Mouse (Mus musculus) kidney, adult 8-10 months (tissue): ENCODE measurements at regions not wholly inside any gene's neighbourhood (a gene's known extent, or its start where the extent isn't known, plus 50 kb on each side); places are given as distances from the start of the nearest gene placed in this dataset.
A peak's percentile ranks its signal among the peaks of the same experiment; 100 is the strongest.

Source experiments
- DNase-seq, 2 experiments: peaks; one replicate each; pipeline ENCODE4 v3.0.0; 2022

DNA sequence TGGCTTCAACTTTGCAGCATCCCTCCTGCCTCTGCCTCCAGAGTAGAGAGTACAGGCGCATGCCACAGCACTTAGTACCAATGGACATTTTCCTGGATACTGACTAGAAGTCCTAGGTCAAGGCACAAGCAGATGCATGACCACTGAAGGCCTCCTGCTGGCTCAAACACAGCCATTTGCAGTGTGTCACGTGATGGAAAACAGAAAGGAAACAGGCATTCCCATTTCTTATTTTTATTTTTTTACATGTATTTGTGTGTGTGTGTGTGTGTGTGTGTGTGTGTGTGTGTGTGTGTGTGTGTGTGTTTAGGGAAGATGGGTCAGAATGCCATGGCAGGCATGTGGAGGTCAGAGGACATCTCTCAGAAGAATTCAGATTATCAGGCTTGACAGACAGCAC, 65.6 kb downstream of the Thap12 start:
- DNase-seq = no peak

- DNase-seq = no peak
Observed at GRCm38 (mm10) chr7:98769111-98769734, 65.7 kb upstream of the Wnt11 start.

- DNase-seq = no peak
Observed at GRCm38 (mm10) chr7:98770257-98770890, 64.5 kb upstream of the Wnt11 start.

GRCm38 (mm10) chr7:98771134-98771775, 63.7 kb upstream of the Wnt11 start:
- no peak for DNase-seq

DNA sequence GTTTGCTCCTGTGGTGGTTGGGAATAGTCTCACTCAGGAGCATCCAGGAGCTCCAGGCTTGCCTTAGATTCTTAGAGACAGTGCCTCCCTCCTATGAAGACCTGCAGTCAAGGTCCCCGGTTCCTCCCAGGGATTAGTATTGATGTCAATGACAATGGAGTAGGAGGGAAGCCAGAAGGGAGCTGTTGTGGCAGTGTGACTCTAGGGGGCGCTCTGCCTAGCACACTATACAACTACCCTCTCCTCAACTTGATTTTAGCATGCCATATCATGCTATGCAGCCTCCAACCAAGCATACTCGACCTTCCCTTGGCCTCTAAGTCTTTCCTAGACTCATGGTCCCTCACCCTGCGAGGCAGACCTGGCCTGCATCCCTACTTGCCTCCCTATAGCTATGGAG, 60.3 kb upstream of the Wnt11 start:
- no peak for DNase-seq

DNA sequence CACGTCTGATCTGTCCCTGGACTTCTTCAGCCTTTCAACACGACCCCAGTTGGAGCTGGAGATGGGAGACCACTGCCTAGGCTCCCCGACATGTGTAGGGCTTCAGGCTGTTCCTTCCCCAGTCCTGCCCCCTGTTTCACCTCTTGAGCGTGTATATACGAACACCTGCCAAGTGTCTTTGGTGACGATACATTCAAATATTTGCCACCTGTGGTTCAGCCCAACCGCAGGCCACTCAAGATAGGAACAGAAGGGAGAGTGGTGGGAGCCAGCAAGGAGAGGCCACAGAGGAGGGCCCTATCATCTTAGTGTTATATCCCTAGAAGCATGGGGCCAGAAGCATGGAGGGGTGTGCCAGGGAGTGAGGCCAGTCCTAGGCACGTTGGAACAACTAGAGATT, 59.9 kb upstream of the Wnt11 start:
- no peak for DNase-seq

DNA sequence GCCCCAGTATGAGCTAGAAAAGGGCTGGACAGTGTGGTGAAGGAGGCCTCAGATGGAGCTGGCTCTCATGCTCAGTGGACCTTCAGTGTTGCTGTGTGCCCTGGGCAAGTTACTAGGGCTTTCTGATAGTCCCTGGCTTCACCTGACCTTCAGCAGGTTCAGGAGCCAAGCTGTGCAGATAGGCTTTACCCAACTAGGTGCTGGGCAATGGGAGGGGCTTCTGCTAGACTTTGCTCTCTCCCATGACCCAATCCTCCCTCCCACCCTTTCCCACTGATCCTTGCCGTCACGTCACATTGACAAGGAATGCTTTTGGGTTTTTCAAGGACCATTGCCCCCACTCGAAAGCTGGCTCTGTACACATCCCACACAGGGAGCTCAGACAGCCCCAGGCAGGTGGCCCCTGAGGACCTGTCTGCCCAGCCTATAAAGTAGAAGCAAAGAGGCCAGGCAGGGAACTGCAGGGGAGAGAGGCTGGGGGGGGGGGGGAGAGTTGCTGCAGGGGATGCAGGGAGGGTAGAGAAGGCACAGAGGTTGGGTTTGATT, 57.5 kb upstream of the Wnt11 start:
- no peak for DNase-seq

DNA sequence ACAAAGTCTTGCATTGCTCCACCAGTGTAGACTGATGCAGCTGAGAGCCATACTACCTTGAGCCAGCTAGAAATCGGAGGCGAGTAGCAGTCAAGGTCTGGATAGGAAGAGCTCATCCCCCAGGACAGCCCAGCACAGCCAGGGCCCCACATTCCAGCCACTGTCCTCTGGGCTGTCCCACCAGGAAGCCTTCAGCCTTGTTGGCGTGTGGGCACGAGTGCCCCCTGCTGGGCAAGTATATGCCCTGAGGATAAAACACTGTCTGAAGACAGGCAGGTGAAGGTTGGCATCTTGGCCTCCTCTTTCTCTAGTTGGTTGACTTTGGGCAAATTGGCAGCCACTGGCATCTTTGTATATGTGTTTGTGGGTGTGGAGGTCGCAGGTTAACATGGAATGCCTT, 56.0 kb upstream of the Wnt11 start:
- peak; percentile 43 to 77 for DNase-seq

GRCm38 (mm10) chr7:98783521-98783920, 51.4 kb upstream of the Wnt11 start:
- DNase-seq = no peak

GRCm38 (mm10) chr7:98783954-98784353, 51.0 kb upstream of the Wnt11 start:
- DNase-seq = peak; percentile 26 to 46

- no peak for DNase-seq
Observed at GRCm38 (mm10) chr7:98784369-98784931, 50.5 kb upstream of the Wnt11 start.
